Mouse (Mus musculus) urinary bladder, postnatal 14 days (tissue): ENCODE measurements around the gene Hnrnpl.

Experiments
- DNase-seq: peaks from one replicate; pipeline ENCODE4 v3.0.0; 2021; ENCODE audit warnings: low spot score

Gene Hnrnpl

GRCm38 (mm10) chr7:28829821-28830220, 21.5 kb downstream of the Hnrnpl start:
- no peak for DNase-seq

DNA sequence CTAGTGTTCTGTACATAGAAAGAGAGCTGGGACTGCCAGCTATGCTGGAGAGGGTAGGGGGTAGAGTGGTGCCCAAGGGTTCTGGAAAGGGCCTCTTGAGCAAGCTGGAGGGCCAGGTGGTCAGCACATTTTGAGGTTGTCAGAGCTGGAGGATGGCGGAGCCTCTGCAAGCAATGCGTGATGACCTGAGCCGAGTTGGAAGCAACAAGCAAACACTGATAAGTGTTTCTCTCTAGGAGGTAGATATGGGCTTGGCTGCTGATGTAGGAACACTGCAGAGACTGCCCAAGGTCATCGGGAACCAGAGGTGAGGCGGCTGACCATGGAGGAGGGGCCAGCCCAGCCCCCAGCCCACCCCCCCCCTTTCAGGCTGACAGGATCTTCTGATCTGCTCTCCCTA, 22.6 kb downstream of the Hnrnpl start:
- peak; percentile 1 for DNase-seq

DNA sequence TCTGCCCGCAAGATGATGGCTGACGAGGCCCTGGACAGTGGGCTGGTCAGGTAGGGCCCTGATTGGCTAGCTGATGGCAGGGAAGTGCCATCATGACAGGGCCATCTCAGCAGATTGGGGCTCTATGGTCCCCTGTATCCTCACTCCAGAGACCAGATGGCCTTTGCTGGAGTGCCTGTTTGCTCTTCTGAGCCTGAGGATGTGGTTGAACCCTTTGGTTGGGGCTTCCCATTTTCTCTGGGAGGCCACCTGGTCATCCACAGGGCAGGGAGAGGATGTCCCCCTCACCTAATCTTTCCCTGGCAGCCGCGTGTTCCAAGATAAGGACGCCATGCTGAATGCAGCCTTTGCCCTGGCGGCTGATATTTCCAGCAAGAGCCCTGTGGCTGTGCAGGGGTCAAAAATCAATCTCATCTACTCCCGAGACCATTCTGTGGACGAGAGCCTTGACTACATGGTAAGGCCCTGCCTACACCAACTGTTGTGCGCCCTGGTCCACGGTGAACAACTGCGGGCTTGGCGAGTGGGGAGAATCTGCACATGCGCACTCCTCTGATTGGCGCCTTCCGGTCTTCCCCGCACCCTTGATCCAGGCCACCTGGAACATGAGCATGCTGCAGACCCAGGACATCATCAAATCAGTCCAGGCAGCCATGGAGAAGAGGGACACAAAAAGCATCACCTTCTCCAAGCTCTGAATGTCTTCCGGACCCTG, 23.2 kb downstream of the Hnrnpl start:
- no peak for DNase-seq

- no peak for DNase-seq
These were observed 23.8 kb downstream of the Hnrnpl start for GRCm38 (mm10) chr7:28832137-28832536.

GRCm38 (mm10) chr7:28833723-28834347, 25.5 kb downstream of the Hnrnpl start, which contains the start of gene Lgals4:
TSS of gene Lgals4 (plus strand) at chr7:28833854.
- no peak for DNase-seq

- DNase-seq: no peak
These were observed 28.6 kb downstream of the Hnrnpl start for GRCm38 (mm10) chr7:28836936-28837335.

GRCm38 (mm10) chr7:28838331-28838730, 30.0 kb downstream of the Hnrnpl start:
- peak; percentile 71 for DNase-seq

DNA sequence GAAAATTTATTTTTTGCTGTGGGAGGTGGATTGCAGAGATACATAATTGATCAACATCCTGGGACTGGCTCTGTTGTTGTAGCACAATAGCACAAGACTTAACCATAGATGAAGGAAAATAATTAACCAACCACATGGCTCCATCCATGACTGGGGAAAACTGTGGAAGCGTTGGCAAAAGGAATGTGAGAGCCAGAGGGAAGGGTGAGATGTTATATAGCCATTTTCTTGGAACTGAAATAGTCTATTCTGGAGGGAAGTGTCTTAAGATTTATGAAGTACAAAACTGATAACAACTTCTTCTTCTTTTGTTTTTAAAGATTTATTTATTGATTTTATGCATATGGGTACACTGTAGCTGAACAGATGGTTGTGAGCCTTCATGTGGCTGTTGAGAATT, 38.9 kb downstream of the Hnrnpl start:
- no peak for DNase-seq

GRCm38 (mm10) chr7:28849700-28850236, 41.4 kb downstream of the Hnrnpl start:
- DNase-seq: peak; percentile 74

DNA sequence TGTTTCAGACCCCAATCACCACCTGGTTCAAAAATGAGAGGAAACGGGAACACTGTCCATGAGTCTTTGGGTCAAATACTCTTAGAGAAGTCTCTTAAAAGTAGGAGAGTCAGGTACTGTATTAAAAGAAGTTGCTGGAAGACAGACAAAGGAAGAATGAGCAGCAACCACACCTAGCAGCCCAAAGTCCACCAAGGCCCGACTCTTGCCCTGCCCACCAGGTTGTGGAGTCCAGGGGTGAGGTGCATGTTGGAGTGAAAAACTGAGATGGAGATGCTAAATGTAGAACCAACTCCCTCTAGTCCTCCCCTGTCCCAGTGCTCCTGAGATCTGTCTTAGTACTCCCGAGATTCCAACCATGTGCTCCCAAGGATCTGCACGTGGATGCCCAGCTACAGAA, 42.3 kb downstream of the Hnrnpl start:
- DNase-seq: no peak

GRCm38 (mm10) chr7:28859953-28860352, 51.6 kb downstream of the Hnrnpl start:
- DNase-seq: no peak

DNA sequence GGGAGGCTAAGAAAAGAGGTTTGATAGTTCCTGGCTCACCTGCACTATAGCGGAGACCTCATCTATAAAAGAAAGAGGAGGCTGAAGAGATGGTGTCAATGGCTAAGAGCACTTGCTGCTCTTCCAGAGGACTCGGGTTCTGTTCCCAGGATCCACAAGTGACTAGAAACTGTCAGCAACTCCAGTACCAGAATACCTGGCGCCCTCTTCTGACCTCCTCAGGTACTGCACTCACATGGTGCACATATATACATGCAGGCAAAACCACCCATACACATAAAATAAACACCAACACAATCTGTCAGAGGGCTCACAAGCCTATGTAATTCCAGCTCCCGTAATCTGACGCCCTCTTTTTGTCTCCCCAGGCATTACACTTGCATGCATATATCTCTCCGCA, 52.6 kb downstream of the Hnrnpl start:
- no peak for DNase-seq

GRCm38 (mm10) chr7:28862817-28863499, 54.6 kb downstream of the Hnrnpl start:
- DNase-seq: peak; percentile 38

DNA sequence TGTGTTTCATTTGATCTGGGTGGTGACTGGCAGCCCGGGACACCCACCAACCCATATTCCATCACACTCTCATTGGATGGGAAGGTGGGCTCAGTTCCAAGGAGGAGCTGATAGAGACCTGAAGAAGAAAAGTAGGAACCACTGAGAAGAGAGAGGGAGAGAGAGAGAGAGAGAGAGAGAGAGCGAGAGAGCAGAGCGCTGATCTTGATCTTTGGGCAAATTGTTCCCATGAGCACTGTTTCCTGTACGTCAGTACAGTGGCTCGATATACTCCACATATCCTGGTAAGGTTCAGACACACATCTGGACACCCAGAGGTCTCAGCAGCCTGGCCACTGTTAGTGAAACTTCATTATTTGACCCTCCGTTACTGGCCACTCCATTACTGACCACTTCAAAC, 55.2 kb downstream of the Hnrnpl start, which contains the start of gene Lgals7:
Gene Lgals7, plus strand, starts transcription at position 314 of the 400 bp plus-strand sequence.
- no peak for DNase-seq

DNA sequence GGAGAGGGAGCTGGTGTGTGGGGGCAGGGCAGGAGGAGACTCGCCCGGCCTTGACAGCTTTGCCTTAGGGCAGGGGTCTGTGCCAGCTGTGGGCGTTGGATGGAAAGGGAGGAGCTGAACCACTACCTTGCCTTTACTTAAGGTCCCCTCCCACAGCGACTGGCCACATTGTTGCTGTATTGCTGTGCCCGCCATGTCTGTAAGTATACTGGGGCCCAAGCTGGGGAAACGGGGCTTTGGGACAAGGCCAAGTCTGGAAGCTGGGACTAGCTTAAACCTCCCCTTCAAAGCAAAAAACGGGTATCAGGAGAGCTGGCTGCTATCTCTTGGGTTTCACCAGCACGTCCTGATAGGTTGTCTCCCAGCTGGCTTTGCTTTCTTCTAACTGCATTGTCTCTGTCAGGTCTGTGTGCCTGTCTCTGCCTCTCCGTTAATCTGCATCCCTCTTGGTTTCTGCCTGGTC, 56.0 kb downstream of the Hnrnpl start:
- no peak for DNase-seq

GRCm38 (mm10) chr7:28865481-28866300, 57.4 kb downstream of the Hnrnpl start:
- peak; percentile 87 for DNase-seq

GRCm38 (mm10) chr7:28866769-28867507, 58.6 kb downstream of the Hnrnpl start:
- DNase-seq: no peak

GRCm38 (mm10) chr7:28867508-28868340, 59.4 kb downstream of the Hnrnpl start:
- DNase-seq: peak; percentile 82

- DNase-seq: no peak
These were observed 62.7 kb downstream of the Hnrnpl start for GRCm38 (mm10) chr7:28870901-28871664.
